Mouse (Mus musculus) layer of hippocampus, postnatal 25 days (tissue): ENCODE measurements around the gene Akt1s1. TPM values are rescaled to one million over a fixed set of nuclear protein-coding genes. Genes with fewer than 3 reads are reported as not detected.

Experiments used
- DNase-seq, 2 experiments: peaks; one replicate each; pipeline ENCODE4 v3.0.0; 2022; ENCODE audit warnings: mixed read lengths in 2 of 2, low spot score in 1 of 2; ENCODE audit errors: extremely low spot score in 1 of 2
- microRNA-seq, 2 experiments: library from miRNA; unstranded; fragments of <30 nt; microRNA quantifications; one replicate each; pipeline ENCODE4 v1.2.0; 2021
- total RNA-seq, 2 experiments: library from RNA; stranded (reverse); gene quantifications; 2 replicates each; pipeline ENCODE4 v1.2.3; 2021

Akt1s1 gene
- total RNA-seq, 2 experiments from 2014 or later = 76.1 to 79.5 TPM

GRCm38 (mm10) chr7:44895593-44896434, 47.0 kb downstream of the Akt1s1 start, which contains the start of gene Fuz:
Gene Fuz (plus strand): TSS chr7:44896079.
- peak; percentile 76 to 88 for DNase-seq

DNA sequence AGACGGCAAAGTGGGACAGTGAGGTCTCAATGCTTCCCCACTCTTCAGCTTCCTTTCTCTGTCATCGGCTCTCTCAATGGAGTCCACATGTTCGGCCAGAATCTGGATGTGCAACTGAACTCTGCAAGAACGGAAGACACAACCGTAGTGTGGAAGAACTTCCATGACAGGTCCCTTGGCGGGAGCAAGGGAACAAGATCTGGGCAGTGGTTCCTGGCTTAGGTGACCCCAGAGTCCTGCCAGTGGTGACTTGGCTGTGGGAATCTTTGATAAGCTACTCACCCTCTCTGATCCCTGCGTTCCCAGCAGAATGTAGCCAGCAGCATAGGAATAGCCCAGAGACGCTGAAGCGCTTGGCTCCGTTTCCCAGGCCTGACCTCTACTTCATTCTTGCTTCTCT, 47.7 kb downstream of the Akt1s1 start:
- DNase-seq = no peak

- DNase-seq = no peak
These were observed 49.8 kb downstream of the Akt1s1 start for GRCm38 (mm10) chr7:44898607-44899006.

GRCm38 (mm10) chr7:44900632-44901031, 51.8 kb downstream of the Akt1s1 start:
- no peak for DNase-seq

DNA sequence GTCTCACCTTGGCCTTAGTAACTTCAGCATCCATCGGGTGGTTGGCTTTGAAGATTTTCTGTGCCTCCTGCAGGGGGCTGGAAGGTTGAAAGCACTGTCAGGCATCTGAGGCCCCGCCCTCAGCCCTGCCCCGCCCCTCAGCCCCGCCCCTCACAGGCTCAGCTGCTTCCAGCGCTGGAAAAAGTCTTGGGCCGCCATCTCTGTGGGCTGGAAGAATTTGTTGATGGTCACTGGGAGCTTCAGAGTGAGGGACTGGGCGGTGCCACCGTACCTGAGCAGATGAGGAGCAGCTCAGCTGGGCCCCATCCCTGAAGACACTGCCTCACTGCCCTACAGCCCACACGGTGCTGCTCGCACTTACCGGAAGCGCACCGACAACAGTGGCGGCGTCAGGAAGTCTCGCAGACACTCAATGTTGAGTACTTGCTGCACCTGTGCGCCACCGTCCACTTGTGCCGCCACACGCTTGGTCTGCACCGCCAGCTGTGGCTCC, 52.5 kb downstream of the Akt1s1 start:
- DNase-seq = no peak

Small RNA genes lying within 50 kb of the gene (microRNA-seq; reads per million reads assigned to microRNA genes)
- 0 reads per million in 2 experiments for gene Mir707

Other genes starting within 250 kb of the Akt1s1 start
- gene Myh14, start 178.1 kb upstream of the Akt1s1 start, total RNA-seq = 10 to 100 TPM; 25.0 to 31.0 TPM
- not detected for gene Izumo2, start 140.2 kb upstream of the Akt1s1 start, total RNA-seq
- gene Vrk3, start 100.6 kb upstream of the Akt1s1 start, total RNA-seq = 10 to 100 TPM; 33.8 to 35.0 TPM
- gene Zfp473, start 97.9 kb upstream of the Akt1s1 start, total RNA-seq = under 1 TPM; 0.31 to 0.37 TPM
- gene Nup62, start 32.9 kb upstream of the Akt1s1 start, total RNA-seq = 10 to 100 TPM; 30.7 to 31.1 TPM
- 1 to 10 TPM; 1.4 to 2.4 TPM for gene Il4i1, start 32.6 kb upstream of the Akt1s1 start, total RNA-seq
- 10 to 100 TPM; 26.7 to 31.2 TPM for gene Atf5, start 32.3 kb upstream of the Akt1s1 start, total RNA-seq
- gene Tbc1d17, start 88 bp downstream of the Akt1s1 start, total RNA-seq = 10 to 100 TPM; 59.0 to 61.0 TPM
- 10 to 100 TPM; 31.1 to 34.0 TPM for gene Pnkp, start 8.1 kb downstream of the Akt1s1 start, total RNA-seq
- gene Ptov1, start 20.8 kb downstream of the Akt1s1 start, total RNA-seq = 100 to 1,000 TPM; 311 to 358 TPM
- gene Med25, start 43.7 kb downstream of the Akt1s1 start, total RNA-seq = 100 to 1,000 TPM; 105 to 108 TPM
- gene Fuz, start 47.1 kb downstream of the Akt1s1 start, total RNA-seq = 10 to 100 TPM; 27.3 to 29.2 TPM
- gene Ap2a1, start 80.5 kb downstream of the Akt1s1 start, total RNA-seq = 100 to 1,000 TPM; 304 to 306 TPM
- gene Tsks, start 94.2 kb downstream of the Akt1s1 start, total RNA-seq = 1 to 10 TPM in 1 of 2 experiments, under 1 TPM in 1; 0.73 to 1.0 TPM
- 100 to 1,000 TPM; 117 to 128 TPM for gene Cpt1c, start 125.9 kb downstream of the Akt1s1 start, total RNA-seq
- 100 to 1,000 TPM; 161 to 174 TPM for gene Prmt1, start 137.6 kb downstream of the Akt1s1 start, total RNA-seq
- gene Irf3, start 148.7 kb downstream of the Akt1s1 start, total RNA-seq = 10 to 100 TPM; 39.5 to 40.1 TPM
- 1 to 10 TPM; 1.9 to 3.4 TPM for gene Bcl2l12, start 149.7 kb downstream of the Akt1s1 start, total RNA-seq
- 100 to 1,000 TPM; 151 to 156 TPM for gene Scaf1, start 167.4 kb downstream of the Akt1s1 start, total RNA-seq
- gene Rras, start 169.0 kb downstream of the Akt1s1 start, total RNA-seq = 10 to 100 TPM; 11.7 to 12.3 TPM
- gene Prr12, start 203.9 kb downstream of the Akt1s1 start, total RNA-seq = 10 to 100 TPM; 67.9 to 81.7 TPM
- gene Nosip, start 213.4 kb downstream of the Akt1s1 start, total RNA-seq = 10 to 100 TPM; 49.8 to 59.4 TPM
- 1 to 10 TPM; 5.6 to 6.6 TPM for gene Prrg2, start 213.7 kb downstream of the Akt1s1 start, total RNA-seq
- gene Rcn3, start 243.2 kb downstream of the Akt1s1 start, total RNA-seq = 1 to 10 TPM; 9.6 to 9.7 TPM